Mouse (Mus musculus): ENCODE results near the gene Sim2.

Sim2 gene

DNA sequence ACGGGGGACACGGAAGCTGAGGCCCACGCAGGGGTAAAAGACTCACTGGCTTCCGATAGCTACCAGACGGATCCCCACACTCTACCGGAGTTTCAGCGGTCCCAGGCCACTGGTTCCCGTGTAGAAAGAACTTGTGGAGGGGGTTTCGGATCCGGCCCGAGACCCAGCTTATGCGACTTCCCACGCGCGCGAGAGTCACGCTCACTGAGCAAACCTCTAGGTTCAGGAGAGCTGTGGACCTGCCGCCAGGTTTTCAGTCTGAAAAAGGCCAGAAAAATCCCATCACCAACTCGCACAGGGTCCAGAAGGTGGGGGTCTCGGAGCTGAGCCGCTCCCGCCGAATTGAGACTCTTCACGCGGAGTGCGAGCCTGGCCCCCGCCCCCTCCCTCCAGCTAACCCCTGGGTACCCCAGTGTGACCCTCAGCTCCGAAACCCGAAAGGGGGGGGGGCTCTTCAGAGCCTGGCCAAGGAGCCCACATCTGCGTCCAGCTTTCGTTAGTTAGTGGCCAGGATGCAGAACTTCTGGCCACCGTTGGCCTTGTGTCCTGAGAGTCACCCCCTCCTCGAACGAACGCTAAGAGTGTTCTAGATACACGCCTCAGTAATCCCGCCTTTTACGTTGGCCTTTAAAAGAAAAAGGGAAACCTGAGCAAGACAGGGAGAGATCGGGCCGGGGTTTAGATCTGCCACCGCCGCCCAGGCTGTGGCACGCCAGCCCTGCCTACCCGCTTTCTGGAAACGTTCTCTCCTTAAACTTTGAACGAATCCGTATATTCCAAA lies 5.5 kb upstream of the Sim2 start:
- DNase-seq = no peak

GRCm38 (mm10) chr16:94079856-94080555 lies 4.7 kb upstream of the Sim2 start:
- no peak for DNase-seq

GRCm38 (mm10) chr16:94081596-94081995 lies 3.1 kb upstream of the Sim2 start:
- DNase-seq = no peak

DNA sequence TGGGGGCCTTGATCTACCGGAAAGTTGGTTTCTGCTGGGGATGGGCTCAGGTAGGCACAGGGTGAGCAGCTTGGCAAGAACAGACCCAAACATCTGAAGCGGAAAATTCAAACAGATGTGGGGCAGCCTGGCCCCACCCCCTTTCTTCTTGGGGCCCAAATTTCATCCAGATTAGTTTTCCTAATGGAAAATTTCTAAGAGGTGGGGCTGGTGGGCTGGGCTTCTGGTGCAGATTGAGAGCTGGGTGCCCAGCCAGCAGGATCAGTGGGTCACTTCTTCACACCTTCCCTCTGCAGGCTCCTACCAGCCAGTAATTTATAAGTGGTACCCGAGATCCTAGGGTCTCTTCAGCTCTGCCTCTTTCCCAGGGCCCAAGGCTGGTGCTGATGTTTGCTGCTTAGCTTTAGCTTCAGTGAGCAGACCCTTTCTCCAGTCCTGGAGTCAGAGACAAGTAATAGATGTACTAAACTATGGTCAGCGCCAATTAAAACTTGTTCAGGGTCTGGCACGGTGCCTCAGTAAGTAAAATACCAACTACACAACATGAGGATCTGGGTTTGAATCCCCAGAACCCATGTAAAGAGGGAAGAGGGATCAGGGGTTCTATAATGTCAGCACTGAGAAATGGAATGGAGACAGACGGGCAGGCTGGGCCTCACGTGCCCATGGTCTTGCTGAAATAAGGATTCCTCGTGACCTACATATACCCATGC lies 2.6 kb upstream of the Sim2 start:
- no peak for DNase-seq

DNA sequence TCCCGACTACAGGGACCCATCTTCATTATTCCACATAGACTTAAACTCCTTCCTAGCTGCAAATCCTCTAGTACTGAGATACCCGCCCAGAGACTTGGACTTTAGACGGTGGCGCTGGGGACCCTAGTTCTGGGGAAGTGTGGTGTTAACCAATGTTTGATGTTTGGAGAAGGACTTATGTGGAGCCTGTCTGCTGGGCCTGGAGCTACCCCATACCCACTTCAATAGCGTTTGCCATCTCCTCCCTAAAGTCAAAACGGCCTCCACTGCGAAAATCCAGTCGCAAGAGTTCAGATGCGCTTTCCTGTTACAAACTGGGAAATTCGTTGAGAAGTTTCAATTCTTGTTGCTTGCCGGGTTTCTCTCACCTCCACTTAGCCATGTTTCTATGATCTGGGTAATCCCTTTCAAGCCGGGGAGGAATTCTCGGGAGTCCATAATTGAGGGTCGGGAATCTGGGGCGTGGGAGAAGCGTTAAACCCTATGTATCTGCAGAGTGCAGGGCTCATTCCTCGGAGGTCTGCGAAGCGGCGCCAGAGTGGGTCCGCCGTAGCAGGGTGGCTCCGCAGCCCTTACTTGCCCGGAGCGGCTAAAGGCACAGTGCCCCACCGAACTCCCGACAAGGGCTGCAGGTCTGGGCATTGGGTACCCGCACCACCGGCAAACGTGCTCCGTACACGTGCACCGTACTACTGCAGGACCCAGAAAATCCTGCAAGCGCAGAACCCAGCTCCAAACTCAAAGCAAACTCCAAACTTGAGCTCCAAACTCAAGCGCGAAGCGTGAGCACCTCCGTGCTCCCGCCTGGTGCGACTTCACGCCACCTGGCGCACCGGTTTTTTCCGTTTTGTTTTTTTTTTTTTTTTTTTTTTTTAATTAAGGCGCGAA lies 1.5 kb upstream of the Sim2 start:
- no peak for DNase-seq

- no peak for DNase-seq
These were observed 744 bp upstream of the Sim2 start for GRCm38 (mm10) chr16:94083848-94084525.

DNA sequence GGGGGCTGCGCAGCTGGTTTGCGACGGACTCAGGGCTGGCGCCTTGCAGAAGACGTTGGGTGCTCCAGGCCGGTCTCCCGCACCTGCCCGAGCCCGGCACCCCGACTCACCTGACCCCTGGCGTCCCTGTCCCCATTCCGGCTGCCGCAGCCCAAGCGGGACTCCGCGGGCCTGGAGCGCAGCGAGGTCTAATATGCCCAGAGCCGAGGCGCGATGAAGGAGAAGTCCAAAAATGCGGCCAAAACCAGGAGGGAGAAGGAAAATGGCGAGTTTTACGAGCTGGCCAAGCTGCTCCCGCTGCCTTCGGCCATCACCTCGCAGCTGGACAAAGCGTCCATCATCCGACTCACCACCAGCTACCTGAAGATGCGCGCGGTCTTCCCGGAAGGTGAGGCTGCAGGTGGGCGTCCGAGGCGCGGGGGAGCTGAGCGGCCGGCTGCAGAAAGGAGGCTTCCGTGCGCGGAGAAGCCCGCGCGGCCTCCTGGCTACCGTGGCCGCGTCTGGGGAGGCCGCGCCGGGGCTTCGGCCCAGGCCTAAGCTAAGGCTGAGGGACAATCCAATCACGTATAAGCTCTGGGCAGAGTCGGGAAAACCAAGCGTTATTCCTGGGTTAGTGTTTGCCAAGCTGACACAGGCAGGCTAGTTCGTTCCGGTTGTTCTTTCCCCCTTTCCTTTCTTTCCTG lies 1.0 kb downstream of the Sim2 start:
- DNase-seq = no peak

DNA sequence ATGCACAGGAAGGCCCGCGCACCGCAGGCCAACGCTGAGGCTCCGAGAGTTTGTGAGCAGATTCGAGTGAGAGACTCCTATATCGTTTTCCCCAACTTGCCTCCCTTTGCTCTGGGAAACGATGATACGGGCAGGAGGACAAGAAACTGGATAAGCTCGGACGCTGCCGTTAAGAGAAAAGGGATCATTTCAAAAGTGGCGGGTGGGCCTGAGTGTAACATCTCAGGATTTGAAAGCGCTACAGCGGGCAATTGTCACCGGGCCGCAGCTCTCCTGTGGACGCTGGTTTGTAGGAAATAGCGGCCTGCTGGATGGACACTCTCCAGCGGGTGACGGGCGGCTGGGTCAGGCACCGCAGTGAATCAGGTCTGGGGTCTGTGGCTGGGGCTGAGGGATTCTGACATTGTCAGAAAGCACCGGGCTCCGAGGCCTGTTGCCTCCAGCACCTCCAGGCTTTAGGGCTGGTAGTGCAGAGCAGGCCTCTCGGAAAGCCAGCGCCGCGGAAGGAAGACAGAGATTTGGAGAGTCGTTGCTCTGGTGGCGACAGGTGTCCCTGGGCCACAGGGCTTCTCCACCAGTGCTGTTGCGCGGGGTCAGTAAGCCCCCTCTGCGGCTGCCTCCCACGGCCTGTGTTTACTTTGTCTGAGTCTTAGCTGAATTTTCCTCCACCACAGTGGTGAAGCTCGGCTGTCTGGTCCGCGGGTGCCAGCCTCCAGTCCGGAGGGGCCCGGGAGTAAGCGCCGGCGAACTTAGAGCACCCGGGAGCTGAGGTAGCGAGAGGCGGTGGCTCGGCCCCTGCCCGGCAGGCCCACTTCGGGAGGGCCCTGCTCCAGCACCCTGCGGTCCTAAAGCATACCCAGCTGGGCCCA lies 2.2 kb downstream of the Sim2 start:
- DNase-seq = no peak

- DNase-seq = no peak
These were observed 3.0 kb downstream of the Sim2 start for GRCm38 (mm10) chr16:94087570-94088225.

GRCm38 (mm10) chr16:94088226-94088748 lies 3.6 kb downstream of the Sim2 start:
- no peak for DNase-seq

- no peak for DNase-seq
These were observed 4.3 kb downstream of the Sim2 start for GRCm38 (mm10) chr16:94088819-94089692.

DNA sequence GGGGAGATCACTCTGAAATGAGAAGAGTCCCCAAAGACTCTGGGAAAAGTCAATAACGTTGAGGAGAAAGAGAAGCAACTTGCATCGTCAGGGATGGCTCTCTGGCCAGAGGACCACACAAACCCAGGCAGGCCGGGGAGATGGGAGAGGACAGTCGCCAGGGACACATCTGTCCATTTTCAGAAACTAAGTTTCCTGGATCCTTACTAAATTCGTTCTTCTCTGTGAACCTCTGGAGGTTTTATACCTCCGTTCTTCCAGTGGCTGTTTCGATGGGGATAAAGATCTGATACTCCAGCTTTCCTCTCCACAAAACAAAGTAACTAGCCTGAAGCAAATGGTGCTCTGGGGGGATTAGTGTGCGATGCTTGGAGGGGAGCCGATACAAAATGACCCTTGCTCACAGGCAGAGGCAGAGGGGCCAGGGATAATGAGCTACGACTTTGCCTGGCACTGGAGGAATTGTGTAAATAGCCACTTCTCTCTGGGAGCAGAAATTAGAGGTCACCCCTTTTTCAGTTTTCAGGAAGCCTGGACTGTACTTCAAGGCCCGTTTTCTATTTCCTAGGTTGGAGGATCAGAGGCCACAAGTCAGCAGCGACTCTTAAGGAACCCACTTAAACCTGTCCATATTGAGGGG lies 7.9 kb downstream of the Sim2 start:
- no peak for DNase-seq

- DNase-seq = no peak
These were observed 8.6 kb downstream of the Sim2 start for GRCm38 (mm10) chr16:94093151-94093863.

GRCm38 (mm10) chr16:94094251-94095108 lies 9.7 kb downstream of the Sim2 start:
- DNase-seq = no peak

DNA sequence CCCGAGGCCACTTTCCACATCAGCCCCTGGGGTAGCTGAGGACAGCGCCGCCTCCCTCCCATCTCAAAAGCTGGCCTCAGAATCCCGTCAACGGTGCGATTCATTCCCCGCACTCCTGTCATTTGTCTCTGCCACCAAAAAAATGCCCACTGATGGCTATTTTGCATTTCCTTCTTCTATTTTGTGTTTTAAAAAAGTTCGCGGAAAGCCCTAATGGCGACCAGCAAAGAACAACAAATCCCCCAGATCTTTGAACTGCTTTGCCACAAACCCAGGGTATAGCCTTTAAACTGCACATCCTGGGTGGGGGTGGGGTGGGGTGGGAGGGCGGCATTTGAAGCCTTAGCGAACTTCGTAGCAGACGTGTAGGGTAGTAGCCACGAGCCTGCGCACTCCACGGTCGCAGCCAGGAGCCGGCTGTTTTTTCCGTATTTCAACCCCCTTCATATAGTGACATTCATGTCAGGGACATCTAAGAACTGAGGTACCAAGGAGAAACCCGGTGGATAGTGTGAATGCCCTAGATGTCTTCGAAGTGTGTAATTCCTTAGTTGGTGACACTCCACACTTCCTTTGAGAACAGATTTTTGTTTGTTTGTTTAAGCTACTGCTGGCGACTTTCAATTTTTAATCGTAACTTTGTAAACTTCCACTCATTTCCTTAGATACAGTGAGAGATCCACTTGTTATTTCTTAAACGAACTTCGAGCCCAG lies 10.5 kb downstream of the Sim2 start:
- DNase-seq = no peak

GRCm38 (mm10) chr16:94096479-94096878 lies 11.7 kb downstream of the Sim2 start:
- no peak for DNase-seq
